Mouse (Mus musculus): ENCODE results near the gene Pfdn4. TPM values are rescaled to one million over a fixed set of nuclear protein-coding genes. Genes with fewer than 3 reads are reported as not detected.

The Pfdn4 gene
- total RNA-seq (2012; rRNA removed) (70.9 and 75.7 TPM in 2 replicates), polyA plus RNA-seq (2012; ENCODE audit: insufficient read depth in 1 of 2, insufficient read length in 2 of 2, low read depth in 1 of 2, low replicate concordance in 2 of 2, missing spikeins in 1 of 2) (10 to 100 TPM in 1 of 2 experiments, not detected in 1; 60.5 TPM)

DNA sequence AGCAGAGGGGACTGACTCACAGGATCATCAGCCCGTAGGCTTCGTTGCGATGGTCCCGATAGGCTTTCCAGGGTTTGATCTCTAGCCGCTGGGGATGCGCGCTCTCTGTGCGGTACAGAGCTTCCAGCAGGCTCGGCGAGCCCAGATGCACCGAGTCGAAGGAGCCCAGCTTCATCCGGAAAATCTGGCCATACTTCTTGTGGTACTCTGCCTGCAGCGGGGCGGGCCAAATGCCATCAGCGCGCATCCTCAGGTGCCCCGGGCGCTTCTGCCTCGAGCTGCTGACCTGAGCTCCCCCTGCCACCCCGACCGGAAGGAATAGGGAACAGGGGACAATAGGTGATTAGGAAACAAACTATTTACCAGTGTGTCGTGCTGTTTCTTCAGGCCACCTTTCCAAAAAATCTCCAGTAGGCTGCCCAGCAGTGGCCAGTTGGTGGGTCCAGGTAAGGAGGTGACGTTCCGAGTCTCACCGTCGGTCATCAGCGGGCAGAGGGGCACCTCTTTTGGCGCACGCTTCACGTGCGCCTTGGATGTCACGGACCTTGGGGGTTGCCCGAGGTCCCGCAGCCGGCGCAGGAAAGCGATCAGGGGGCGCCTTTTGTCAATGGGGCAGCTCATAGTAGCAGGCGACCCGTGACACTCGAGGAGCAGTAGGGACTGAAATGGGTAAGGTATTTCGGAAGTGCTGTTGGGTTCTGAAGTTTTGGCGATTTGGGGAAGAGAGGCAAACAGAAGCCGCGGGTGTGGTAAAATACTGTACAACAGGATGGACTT is at the start of gene Pfdn4:
Pfdn4 (plus strand) TSS at position 275 of the 777 bp plus-strand sequence.
- H3K27ac ChIP-seq (ENCODE audit: control insufficient read depth, low read depth, low read length) = no peak within 1 kb of the TSS
- H3K79me2 ChIP-seq (ENCODE audit: control insufficient read depth, insufficient read depth, low read length, poor library complexity) = no peaks in the 10 kb centered on the region
- no peak within 1 kb of the TSS for H3K9ac ChIP-seq (ENCODE audit: control insufficient read depth, low read depth, low read length, poor library complexity, severe bottlenecking)
- no peak for TF ChIP-seq ZNF384 (IDR thresholded peaks at IDR 0.05; ENCODE audit: low read depth, low read length)
- no peak for TF ChIP-seq USF2 (IDR thresholded peaks at IDR 0.05; ENCODE audit: borderline replicate concordance in 1 of 2, insufficient read depth in 1 of 2, low read depth in 1 of 2, low read length in 2 of 2)
- DNase-seq (ENCODE audit: low read depth, low spot score) = no peak
- H3K9me3 ChIP-seq (replicated peaks; ENCODE audit: insufficient read depth, low read length) = no peaks in the 10 kb centered on the region
- no peaks in the 10 kb centered on the region for H3K27me3 ChIP-seq (ENCODE audit: control insufficient read depth in 1 of 2, insufficient read depth in 2 of 2, low read length in 2 of 2)
- no peaks in the 10 kb centered on the region for H3K36me3 ChIP-seq (ENCODE audit: control insufficient read depth in 1 of 2, insufficient read depth in 2 of 2, low read length in 2 of 2)
- H3K4me3 ChIP-seq (ENCODE audit: control insufficient read depth in 1 of 2, insufficient read depth in 1 of 2, low read depth in 2 of 2, low read length in 2 of 2) = no peak within 1 kb of the TSS
- no peaks in the 10 kb centered on the region for H3K4me1 ChIP-seq (ENCODE audit: control insufficient read depth in 1 of 2, insufficient read depth in 2 of 2, low read length in 2 of 2)

DNA sequence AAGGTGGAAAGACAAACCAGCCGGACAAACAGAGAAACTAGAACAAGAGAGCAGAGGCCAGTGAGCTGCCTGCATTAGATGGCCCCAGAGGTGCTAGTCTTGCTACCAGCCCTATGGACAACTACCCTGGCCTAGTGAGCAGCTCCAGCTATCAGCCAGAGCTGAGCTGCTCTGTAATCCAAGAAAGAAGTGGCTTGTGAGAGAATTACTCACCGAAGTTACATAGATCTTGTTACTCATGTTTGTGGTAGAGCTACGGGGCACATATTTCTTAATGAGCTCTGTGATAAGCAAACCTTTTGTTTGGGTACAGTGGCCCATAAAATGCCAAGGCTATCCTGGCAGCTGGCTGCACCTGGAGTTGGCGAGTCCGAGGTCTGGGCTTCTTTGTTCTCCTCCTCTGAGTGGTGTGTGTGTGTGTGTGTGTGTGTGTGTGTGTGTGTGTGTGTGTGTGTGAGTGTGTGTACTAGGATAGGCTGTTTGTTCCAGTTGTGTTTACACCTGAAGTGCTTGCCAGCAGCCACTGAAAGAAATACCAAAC is 49.3 kb upstream of the Pfdn4 start:
- TF ChIP-seq MEF2A (IDR thresholded peaks at IDR 0.05; ENCODE audit: extremely low read depth, insufficient replicate concordance, low read depth, low read length, poor library complexity, severe bottlenecking) = no peak
- TF ChIP-seq GATA1 (IDR thresholded peaks at IDR 0.05; ENCODE audit: low read depth, low read length) = no peak
- no peak for TF ChIP-seq GABPA (IDR thresholded peaks at IDR 0.05; ENCODE audit: low read depth, low read length)
- no peak for TF ChIP-seq E2F4 (IDR thresholded peaks at IDR 0.05; ENCODE audit: borderline replicate concordance, low read depth, low read length)
- no peak for TF ChIP-seq ELF1 (IDR thresholded peaks at IDR 0.05; ENCODE audit: low read depth, low read length)
- no peak for TF ChIP-seq POLR2AphosphoS2 (IDR thresholded peaks at IDR 0.05; ENCODE audit: low read length)
- TF ChIP-seq NRF1 (IDR thresholded peaks at IDR 0.05; ENCODE audit: insufficient read depth, low read depth, low read length, poor library complexity, severe bottlenecking) = no peak
- no peak for TF ChIP-seq BHLHE40 (IDR thresholded peaks at IDR 0.05; ENCODE audit: borderline replicate concordance, low read depth, low read length)
- TF ChIP-seq JUND (IDR thresholded peaks at IDR 0.05; ENCODE audit: low read depth, low read length) = no peak
- no peak overlapping the region for H3K27ac ChIP-seq (ENCODE audit: control insufficient read depth, low read depth, low read length)
- no peak overlapping the region for H3K9ac ChIP-seq (ENCODE audit: control insufficient read depth, low read depth, low read length, poor library complexity, severe bottlenecking)
- no peak overlapping the region for H3K4me3 ChIP-seq (ENCODE audit: control insufficient read depth in 1 of 2, insufficient read depth in 1 of 2, low read depth in 2 of 2, low read length in 2 of 2)
- no peak for DNase-seq (ENCODE audit: low read depth, low spot score)
- H3K36me3 ChIP-seq (ENCODE audit: control insufficient read depth in 1 of 2, insufficient read depth in 2 of 2, low read length in 2 of 2) = no peaks in the 10 kb centered on the region
- no peaks in the 10 kb centered on the region for H3K79me2 ChIP-seq (ENCODE audit: control insufficient read depth, insufficient read depth, low read length, poor library complexity)
- no peaks in the 10 kb centered on the region for H3K27me3 ChIP-seq (ENCODE audit: control insufficient read depth in 1 of 2, insufficient read depth in 2 of 2, low read length in 2 of 2)
- H3K9me3 ChIP-seq (replicated peaks; ENCODE audit: insufficient read depth, low read length) = no peaks in the 10 kb centered on the region
- no peaks in the 10 kb centered on the region for H3K4me1 ChIP-seq (ENCODE audit: control insufficient read depth in 1 of 2, insufficient read depth in 2 of 2, low read length in 2 of 2)

DNA sequence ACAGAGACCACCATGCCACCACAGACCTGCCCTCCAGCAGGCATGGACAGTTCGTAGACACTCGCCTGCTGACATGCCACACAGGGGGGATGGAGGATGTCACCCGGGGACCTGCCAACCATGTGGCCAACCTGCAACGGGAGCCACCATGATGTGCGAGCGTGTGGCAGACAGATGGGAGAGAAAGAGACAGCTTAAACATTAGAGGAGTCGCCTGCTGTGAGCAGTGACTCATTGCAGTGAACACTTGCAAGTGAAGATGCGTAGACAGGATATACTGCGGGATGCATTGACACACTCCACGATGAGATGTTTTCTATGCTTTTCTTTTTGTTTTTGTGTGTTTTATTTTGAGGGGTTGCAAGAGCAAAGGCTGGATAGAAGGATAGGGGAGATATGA is 48.6 kb upstream of the Pfdn4 start:
- Histone ChIP-seq H3K36me3 (ENCODE audit: control insufficient read depth in 1 of 2, insufficient read depth in 2 of 2, low read length in 2 of 2) (no peaks in the 10 kb centered on the region), H3K4me3 (ENCODE audit: control insufficient read depth in 1 of 2, insufficient read depth in 1 of 2, low read depth in 2 of 2, low read length in 2 of 2) (no peak overlapping the region), H3K9ac (ENCODE audit: control insufficient read depth, low read depth, low read length, poor library complexity, severe bottlenecking) (no peak overlapping the region), H3K4me1 (ENCODE audit: control insufficient read depth in 1 of 2, insufficient read depth in 2 of 2, low read length in 2 of 2) (no peaks in the 10 kb centered on the region), H3K9me3 (replicated peaks; ENCODE audit: insufficient read depth, low read length) (no peaks in the 10 kb centered on the region), H3K27me3 (ENCODE audit: control insufficient read depth in 1 of 2, insufficient read depth in 2 of 2, low read length in 2 of 2) (no peaks in the 10 kb centered on the region), H3K79me2 (ENCODE audit: control insufficient read depth, insufficient read depth, low read length, poor library complexity) (no peaks in the 10 kb centered on the region), H3K27ac (ENCODE audit: control insufficient read depth, low read depth, low read length) (no peak overlapping the region)
- TF ChIP-seq CTCF (IDR thresholded peaks at IDR 0.05 in 2 of 3, conservative IDR thresholded peaks at IDR 0.05 in 1 of 3; ENCODE audit: control insufficient read depth in 1 of 3, insufficient read depth in 1 of 3, low read depth in 2 of 3, low read length in 3 of 3, poor library complexity in 1 of 3, severe bottlenecking in 1 of 3) (no peak), TAL1 (IDR thresholded peaks at IDR 0.05; ENCODE audit: low read length) (no peak), ZMIZ1 (IDR thresholded peaks at IDR 0.05; ENCODE audit: low read depth, low read length) (no peak), RCOR1 (IDR thresholded peaks at IDR 0.05; ENCODE audit: low read depth, low read length) (no peak), UBTF (IDR thresholded peaks at IDR 0.05; ENCODE audit: borderline replicate concordance, insufficient read depth, low read depth, low read length) (no peak)
- DNase-seq (ENCODE audit: low read depth, low spot score) = no peak

All from MEL (cell line).